Mouse (Mus musculus) hindbrain, postnatal 0 days (tissue): Measurements from ENCODE around the gene Kcnn3. TPM values are rescaled to one million over a fixed set of nuclear protein-coding genes. Genes with fewer than 3 reads are reported as not detected.

Experiments used
- ATAC-seq: fragments of 200-750 bp; cut with Nextera tagmentation; 2 replicates; pipeline ENCODE4 v1.8.0; 2017; ENCODE audit warnings: mild to moderate bottlenecking, moderate TSS enrichment, moderate library complexity
- DNase-seq: peaks from one replicate; pipeline ENCODE4 v3.0.0-alpha.2; 2015; ENCODE audit warnings: low spot score
- H3K27ac ChIP-seq: fragments of 300-500 bp; sonication (generic); 2 replicates; pipeline ENCODE4 v1.5.1; 2014; ENCODE audit warnings: mild to moderate bottlenecking
- H3K27me3 ChIP-seq: fragments of 300-500 bp; sonication (generic); 2 replicates; pipeline ENCODE4 v1.6.1; 2014; ENCODE audit warnings: low read length, mixed read lengths; ENCODE audit not compliant: insufficient read depth
- H3K36me3 ChIP-seq: fragments of 300-500 bp; sonication (generic); 2 replicates; pipeline ENCODE4 v1.6.1; 2014; ENCODE audit warnings: low read length, mixed read lengths; ENCODE audit not compliant: insufficient read depth
- H3K4me1 ChIP-seq: fragments of 300-500 bp; sonication (generic); 2 replicates; pipeline ENCODE4 v1.6.1; 2014; ENCODE audit warnings: antibody characterized with exemption, low read length, mixed read lengths; ENCODE audit not compliant: insufficient read depth
- H3K4me2 ChIP-seq: fragments of 300-500 bp; sonication (generic); 2 replicates; pipeline ENCODE4 v1.6.1; 2014; ENCODE audit warnings: low read depth, mild to moderate bottlenecking, low read length, moderate library complexity, mixed read lengths
- H3K4me3 ChIP-seq: fragments of 300-500 bp; sonication (generic); 2 replicates; pipeline ENCODE4 v1.5.1; 2014; ENCODE audit warnings: low read length
- H3K9ac ChIP-seq: fragments of 300-500 bp; sonication (generic); replicated peaks from 2 replicates; pipeline ENCODE4 v1.6.1; 2014; ENCODE audit warnings: mild to moderate bottlenecking, low read length, moderate library complexity, mixed read lengths
- H3K9me3 ChIP-seq: fragments of 300-500 bp; sonication (generic); 2 replicates; pipeline ENCODE4 v1.6.1; 2016; ENCODE audit warnings: low read length, mixed read lengths
- CTCF ChIP-seq: IDR thresholded peaks from 2 replicates; pipeline ENCODE4 v1.5.1; 2016; ENCODE audit warnings: antibody characterized with exemption, control low read depth, low read depth
- WGBS: fragments of 180-500 bp; shearing (Covaris S2); extraction: QIAGEN DNeasy Blood & Tissue Kit; methylation state at CpG from one replicate; pipeline ENCODE4 v1.1.7; 2014; 5-methylcytosine and 5-hydroxymethylcytosine counted together
- polyA plus RNA-seq: library from polyadenylated mRNA; unstranded; fragments of >200 nt; fragmentation: Nextera tagmentation; extraction: Ambion mirVana; gene quantifications from 2 replicates; pipeline ENCODE4 v1.2.1, GENCODE M21; 2015
- total RNA-seq: library from RNA; depleted of rRNA; stranded (reverse); fragments of >200 nt; gene quantifications from 2 replicates; pipeline ENCODE4 v1.2.3, GENCODE M21; 2014

Kcnn3 gene
- total and polyA plus RNA-seq, 2 experiments from 2014 or later, result 7.4 to 27.3 TPM

DNA sequence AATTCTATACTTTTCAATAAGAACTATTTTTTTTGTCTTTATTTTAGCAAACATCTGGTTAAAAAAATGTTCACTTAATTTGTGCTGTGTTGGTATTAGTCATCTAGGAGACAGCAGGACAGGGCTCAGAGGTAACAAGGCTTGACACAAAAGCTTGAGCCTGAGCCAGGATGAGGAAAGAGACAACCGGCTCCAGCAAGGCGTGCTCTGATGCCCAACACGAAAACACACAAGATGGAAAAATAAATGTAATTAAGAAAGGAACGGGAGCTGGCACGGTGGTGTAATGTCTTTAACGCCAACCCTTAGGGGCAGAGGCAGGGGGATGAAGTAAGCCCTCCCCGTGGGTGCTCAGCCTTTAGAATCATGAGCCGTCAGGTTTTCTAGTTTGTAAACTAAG is 33.9 kb upstream of the Kcnn3 start:
- WGBS, result 56% methylated on average over 8 of the region's 8 CpGs
- no peak overlapping the region for H3K4me2 ChIP-seq
- TF ChIP-seq CTCF, result no peak
- H3K36me3 ChIP-seq, result no peaks in the 10 kb centered on the region
- H3K27me3 ChIP-seq, result no peaks in the 10 kb centered on the region
- H3K9me3 ChIP-seq, result no peaks in the 10 kb centered on the region
- ATAC-seq (no peak), DNase-seq (no peak)
- no peak overlapping the region for H3K4me3 ChIP-seq
- no peak overlapping the region for H3K9ac ChIP-seq
- H3K27ac ChIP-seq, result no peak overlapping the region
- H3K4me1 ChIP-seq, result no peaks in the 10 kb centered on the region

DNA sequence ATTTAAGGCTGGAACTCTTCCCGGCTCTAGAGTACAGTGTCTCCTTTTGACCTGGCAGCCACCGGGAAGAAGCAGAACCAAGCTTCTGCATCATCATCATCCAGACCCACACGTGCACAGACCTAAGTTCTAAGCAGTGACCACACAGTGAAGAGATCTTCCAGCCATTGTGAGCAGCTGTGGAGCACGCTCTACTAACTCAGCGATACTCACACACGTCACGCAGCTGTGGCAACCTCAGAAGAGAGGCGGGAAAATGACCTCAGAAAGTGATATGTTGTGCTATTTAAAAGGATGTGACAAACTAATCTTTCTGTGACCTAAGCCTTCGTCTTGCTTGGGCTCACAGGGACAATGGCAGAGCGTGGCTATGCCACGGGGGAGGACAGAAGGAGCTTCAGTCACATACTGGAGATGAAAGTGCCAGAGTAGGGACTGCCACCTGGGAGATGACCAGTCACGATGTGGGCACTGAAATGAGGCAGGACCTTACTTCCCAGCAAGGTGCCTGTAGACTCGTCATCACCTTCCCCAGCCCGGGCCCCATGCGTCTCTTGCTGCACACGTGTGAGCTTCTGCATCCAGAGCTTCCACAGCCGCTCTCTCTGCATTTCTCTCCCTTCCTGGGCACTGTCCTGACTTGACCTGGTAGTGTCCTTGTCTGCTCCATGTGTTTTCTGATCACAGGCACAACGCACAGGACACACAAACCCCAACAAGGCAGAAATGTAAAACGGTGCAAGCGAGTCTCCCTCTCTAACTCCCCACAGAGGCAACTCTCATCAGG is 32.9 kb upstream of the Kcnn3 start:
- Histone ChIP-seq H3K27me3 (no peaks in the 10 kb centered on the region), H3K4me3 (no peak overlapping the region), H3K9ac (no peak overlapping the region), H3K4me1 (no peaks in the 10 kb centered on the region), H3K36me3 (no peaks in the 10 kb centered on the region), H3K27ac (no peak overlapping the region), H3K9me3 (no peaks in the 10 kb centered on the region), H3K4me2 (no peak overlapping the region)
- TF ChIP-seq CTCF, result no peak
- no peak for DNase-seq
- 62% methylated on average over 20 of the region's 20 CpGs for WGBS
- no peak for ATAC-seq

DNA sequence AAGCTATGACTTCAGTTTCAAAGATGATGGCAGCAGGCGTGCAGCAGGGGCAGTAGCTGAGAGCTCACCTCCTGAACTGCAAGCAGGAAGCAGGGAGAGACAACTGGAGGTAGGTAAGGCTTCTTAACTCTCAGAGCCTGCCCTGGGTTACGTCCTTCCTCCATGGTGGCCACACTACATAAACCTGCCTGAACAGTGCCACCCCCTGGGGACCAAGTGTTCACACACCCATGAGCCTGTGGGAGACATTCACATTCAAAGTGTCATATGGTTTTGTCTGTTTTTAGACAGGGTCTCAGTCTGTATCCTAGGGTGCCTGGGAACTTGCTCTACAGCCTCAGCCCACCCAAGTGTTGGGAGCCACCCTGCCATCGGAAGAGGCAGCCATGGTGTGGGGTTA is 29.2 kb upstream of the Kcnn3 start:
- Histone ChIP-seq H3K27ac (no peak overlapping the region), H3K9ac (no peak overlapping the region), H3K4me3 (no peak overlapping the region), H3K36me3 (no peaks in the 10 kb centered on the region), H3K4me1 (no peaks in the 10 kb centered on the region), H3K4me2 (no peak overlapping the region), H3K27me3 (no peaks in the 10 kb centered on the region), H3K9me3 (no peaks in the 10 kb centered on the region)
- TF ChIP-seq CTCF, result no peak
- ATAC-seq (no peak), DNase-seq (no peak)
- 88% methylated on average over 3 of the region's 3 CpGs for WGBS

DNA sequence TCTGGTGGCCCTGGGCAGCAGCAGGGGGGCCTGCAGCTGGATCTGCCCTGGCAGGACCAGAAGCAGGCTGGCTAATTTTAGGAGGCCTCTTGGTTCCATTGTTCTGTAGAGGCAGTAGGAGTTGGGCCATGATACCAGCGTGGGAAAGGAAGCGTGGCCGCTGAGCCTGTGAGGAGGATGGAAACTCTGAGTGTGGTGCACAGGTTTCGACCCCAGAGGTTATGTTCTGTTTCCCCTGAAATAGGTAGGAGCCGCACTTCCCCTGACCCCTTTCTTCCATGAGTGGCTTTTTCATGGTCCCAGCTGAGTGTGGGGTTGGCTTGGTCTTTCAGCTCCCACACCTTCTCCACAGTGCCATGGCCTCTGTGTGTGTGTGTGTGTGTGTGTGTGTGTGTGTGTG is 28.4 kb upstream of the Kcnn3 start:
- Histone ChIP-seq H3K4me2 (no peak overlapping the region), H3K4me1 (no peaks in the 10 kb centered on the region), H3K4me3 (no peak overlapping the region), H3K9me3 (no peaks in the 10 kb centered on the region), H3K36me3 (no peaks in the 10 kb centered on the region), H3K27me3 (no peaks in the 10 kb centered on the region), H3K9ac (no peak overlapping the region), H3K27ac (no peak overlapping the region)
- no peak for TF ChIP-seq CTCF
- DNase-seq (no peak), ATAC-seq (no peak)
- 84% methylated on average over 5 of the region's 5 CpGs for WGBS

DNA sequence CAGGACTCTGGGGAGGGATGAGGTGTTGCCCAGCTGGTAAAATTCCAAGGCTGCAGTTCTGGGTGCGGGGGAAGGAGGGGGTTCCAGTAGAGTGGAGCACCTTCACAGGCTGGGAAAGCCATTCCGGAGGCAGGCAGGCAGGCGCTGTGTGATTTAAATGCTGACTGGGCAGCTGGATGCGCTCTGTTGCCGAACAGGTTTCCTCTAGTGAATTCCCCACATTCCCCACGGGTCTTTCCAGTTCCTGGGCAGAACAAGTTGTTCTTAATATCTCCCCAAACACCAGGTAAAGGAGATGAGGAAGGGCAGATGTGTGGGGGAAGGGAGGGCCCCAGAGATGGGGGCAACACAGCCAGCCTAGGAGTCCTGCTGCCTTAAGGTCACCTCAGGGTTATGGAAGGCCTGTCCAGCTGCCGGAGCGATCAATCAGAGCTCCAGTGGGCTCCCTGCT is 27.2 kb upstream of the Kcnn3 start:
- ATAC-seq (no peak), DNase-seq (no peak)
- WGBS, result 44% methylated on average over 8 of the region's 8 CpGs
- Histone ChIP-seq H3K27me3 (no peaks in the 10 kb centered on the region), H3K9me3 (no peaks in the 10 kb centered on the region), H3K36me3 (no peaks in the 10 kb centered on the region), H3K27ac (no peak overlapping the region), H3K4me2 (no peak overlapping the region), H3K4me3 (no peak overlapping the region), H3K9ac (no peak overlapping the region), H3K4me1 (no peaks in the 10 kb centered on the region)
- TF ChIP-seq CTCF, result no peak

DNA sequence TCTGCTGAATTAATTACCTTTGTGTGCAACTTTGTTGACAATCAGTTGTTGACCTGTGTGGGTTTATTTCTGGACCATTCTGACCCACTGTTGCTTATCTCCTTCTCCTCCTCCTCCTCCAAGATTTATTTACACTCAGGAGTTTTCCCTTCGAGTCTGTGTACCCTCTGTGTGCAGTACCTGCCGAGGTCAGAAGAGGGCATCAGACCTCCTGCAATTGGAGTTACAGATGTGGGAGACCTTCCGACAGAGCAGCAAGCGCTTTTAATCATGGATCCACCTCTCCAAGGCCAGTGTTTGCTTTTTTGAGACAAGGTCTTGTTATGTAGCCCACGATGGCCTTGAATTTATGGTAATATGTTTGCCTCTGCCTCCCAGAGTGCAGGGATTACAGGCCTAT is 25.3 kb upstream of the Kcnn3 start:
- DNase-seq (no peak), ATAC-seq (no peak)
- TF ChIP-seq CTCF, result peak; percentile 40
- no peaks in the 10 kb centered on the region for H3K27me3 ChIP-seq
- H3K9me3 ChIP-seq, result no peaks in the 10 kb centered on the region
- H3K4me1 ChIP-seq, result no peaks in the 10 kb centered on the region
- H3K36me3 ChIP-seq, result no peaks in the 10 kb centered on the region
- no peak overlapping the region for H3K9ac ChIP-seq
- WGBS, result 95% methylated on average over 5 of the region's 5 CpGs
- H3K4me3 ChIP-seq, result no peak overlapping the region
- H3K4me2 ChIP-seq, result no peak overlapping the region
- no peak overlapping the region for H3K27ac ChIP-seq

DNA sequence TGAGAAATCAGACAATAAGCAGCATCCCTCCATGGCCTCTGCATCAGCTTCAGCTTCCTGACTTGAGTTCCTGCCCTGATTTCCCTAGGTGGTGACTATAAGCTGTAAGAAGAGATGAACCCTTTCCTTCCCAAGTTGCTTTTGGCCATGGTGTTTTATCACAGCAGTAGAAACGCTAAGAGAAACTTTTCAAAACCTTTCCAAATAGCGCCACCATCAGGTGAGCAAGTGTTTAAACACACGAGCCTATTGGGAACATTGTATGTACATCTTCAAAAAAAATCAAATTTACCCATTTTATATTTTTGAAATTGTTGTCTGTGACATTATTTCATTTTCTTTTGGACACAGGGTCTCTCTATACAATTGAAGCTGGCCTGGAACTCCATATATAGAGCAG is 23.6 kb upstream of the Kcnn3 start:
- Histone ChIP-seq H3K4me1 (no peaks in the 10 kb centered on the region), H3K4me2 (no peak overlapping the region), H3K9ac (no peak overlapping the region), H3K27ac (no peak overlapping the region), H3K36me3 (no peaks in the 10 kb centered on the region), H3K27me3 (no peaks in the 10 kb centered on the region), H3K9me3 (no peaks in the 10 kb centered on the region), H3K4me3 (no peak overlapping the region)
- no peak for DNase-seq
- 72% methylated on average over 3 of the region's 3 CpGs for WGBS
- ATAC-seq, result no peak
- TF ChIP-seq CTCF, result no peak
